Mouse (Mus musculus) NIH3T3 (cell line): ENCODE results near the gene 1810043G02Rik.
"Not testable (repeated sequence)": the region's sequence is repeated elsewhere in the genome, so short reads cannot be mapped to it uniquely, and the experiment has no call there.

Experiments used
- DNase-seq: peaks from one replicate; pipeline ENCODE4 v3.0.0-alpha.2; 2012; ENCODE audit warnings: low read depth

The 1810043G02Rik gene

GRCm38 (mm10) chr10:77978351-77979350 is at the start of gene 1810043G02Rik:
Gene 1810043G02Rik, plus strand, starts transcription at chr10:77978524.
- peak; percentile 99 for DNase-seq

- peak; percentile 20 for DNase-seq
Measured at GRCm38 (mm10) chr10:77939685-77940084, 38.6 kb upstream of the 1810043G02Rik start.

GRCm38 (mm10) chr10:77950468-77950867 is 27.9 kb upstream of the 1810043G02Rik start:
- DNase-seq: not testable (repeated sequence)

GRCm38 (mm10) chr10:77962725-77963124 is 15.6 kb upstream of the 1810043G02Rik start:
- peak; percentile 58 for DNase-seq

- DNase-seq: no peak
Measured at GRCm38 (mm10) chr10:77963971-77964370, 14.4 kb upstream of the 1810043G02Rik start.

- DNase-seq: no peak
Measured at GRCm38 (mm10) chr10:77969274-77969972, 8.9 kb upstream of the 1810043G02Rik start.

GRCm38 (mm10) chr10:77969973-77970325 is 8.4 kb upstream of the 1810043G02Rik start:
- no peak for DNase-seq

- DNase-seq: no peak
Measured at GRCm38 (mm10) chr10:77970481-77970880, 7.8 kb upstream of the 1810043G02Rik start, which contains the start of gene Trpm2. Gene Trpm2, minus strand, starts transcription at chr10:77970563.

GRCm38 (mm10) chr10:77971191-77971590 is 7.1 kb upstream of the 1810043G02Rik start:
- no peak for DNase-seq

- peak; percentile 60 for DNase-seq
Measured at GRCm38 (mm10) chr10:77971709-77972553, 6.4 kb upstream of the 1810043G02Rik start.

- peak; percentile 44 for DNase-seq
Measured at GRCm38 (mm10) chr10:77974323-77974722, 4.0 kb upstream of the 1810043G02Rik start.

- DNase-seq: no peak
Measured at GRCm38 (mm10) chr10:77974811-77975210, 3.5 kb upstream of the 1810043G02Rik start.

GRCm38 (mm10) chr10:77975653-77976052 is 2.7 kb upstream of the 1810043G02Rik start:
- DNase-seq: no peak

GRCm38 (mm10) chr10:77976458-77977150 is 1.7 kb upstream of the 1810043G02Rik start:
- DNase-seq: peak; percentile 80

- DNase-seq: peak; percentile 94
Measured at GRCm38 (mm10) chr10:77984660-77985059, 6.3 kb downstream of the 1810043G02Rik start.

- DNase-seq: no peak
Measured at GRCm38 (mm10) chr10:77985775-77986174, 7.5 kb downstream of the 1810043G02Rik start.

- no peak for DNase-seq
Measured at GRCm38 (mm10) chr10:77995639-77996038, 17.3 kb downstream of the 1810043G02Rik start.

GRCm38 (mm10) chr10:78000200-78000599 is 21.9 kb downstream of the 1810043G02Rik start:
- no peak for DNase-seq

- DNase-seq: no peak
Measured at GRCm38 (mm10) chr10:78001796-78002195, 23.5 kb downstream of the 1810043G02Rik start.

GRCm38 (mm10) chr10:78002316-78002715 is 24.0 kb downstream of the 1810043G02Rik start:
- DNase-seq: no peak

GRCm38 (mm10) chr10:78004479-78005100 is 26.3 kb downstream of the 1810043G02Rik start:
- no peak for DNase-seq
